Mouse (Mus musculus): ENCODE measurements around the gene Tube1.

Gene Tube1

GRCm38 (mm10) chr10:39133462-39134310 is at the start of gene Tube1, which contains the start of gene Fam229b:
Tube1 (plus strand) TSS chr10:39133976.
Fam229b (minus strand) TSS chr10:39133914.
- DNase-seq (ENCODE audit: low read depth, low spot score) = peak; percentile 86

GRCm38 (mm10) chr10:39096981-39097380 is 36.8 kb upstream of the Tube1 start:
- DNase-seq (ENCODE audit: low read depth, low spot score) = peak; percentile 23

- no peak for DNase-seq (ENCODE audit: low read depth, low spot score)
Observed at GRCm38 (mm10) chr10:39098746-39099145, 35.0 kb upstream of the Tube1 start.

GRCm38 (mm10) chr10:39104803-39105449 is 28.9 kb upstream of the Tube1 start:
- no peak for DNase-seq (ENCODE audit: low read depth, low spot score)

DNA sequence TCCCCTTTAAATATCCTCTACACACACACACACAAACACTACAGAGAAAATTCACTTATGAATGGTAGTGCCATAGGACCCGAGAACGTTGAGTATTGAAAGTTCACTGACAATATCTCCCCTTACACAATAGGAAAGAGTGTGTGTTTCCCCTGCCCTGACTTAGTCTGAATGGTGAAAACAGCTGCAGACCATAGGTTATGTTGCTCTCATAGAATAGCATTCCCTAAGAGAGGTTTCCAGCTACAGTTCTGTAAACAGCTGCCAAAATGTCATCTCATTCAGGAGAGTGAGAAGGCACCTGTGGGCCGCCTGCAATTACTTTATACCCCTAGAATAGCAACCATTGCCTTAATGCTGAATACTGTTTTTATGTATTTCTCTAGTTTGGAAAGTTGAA is 27.4 kb upstream of the Tube1 start:
- no peak for DNase-seq (ENCODE audit: low read depth, low spot score)

- no peak for DNase-seq (ENCODE audit: low read depth, low spot score)
Observed at GRCm38 (mm10) chr10:39106935-39107334, 26.8 kb upstream of the Tube1 start.

DNA sequence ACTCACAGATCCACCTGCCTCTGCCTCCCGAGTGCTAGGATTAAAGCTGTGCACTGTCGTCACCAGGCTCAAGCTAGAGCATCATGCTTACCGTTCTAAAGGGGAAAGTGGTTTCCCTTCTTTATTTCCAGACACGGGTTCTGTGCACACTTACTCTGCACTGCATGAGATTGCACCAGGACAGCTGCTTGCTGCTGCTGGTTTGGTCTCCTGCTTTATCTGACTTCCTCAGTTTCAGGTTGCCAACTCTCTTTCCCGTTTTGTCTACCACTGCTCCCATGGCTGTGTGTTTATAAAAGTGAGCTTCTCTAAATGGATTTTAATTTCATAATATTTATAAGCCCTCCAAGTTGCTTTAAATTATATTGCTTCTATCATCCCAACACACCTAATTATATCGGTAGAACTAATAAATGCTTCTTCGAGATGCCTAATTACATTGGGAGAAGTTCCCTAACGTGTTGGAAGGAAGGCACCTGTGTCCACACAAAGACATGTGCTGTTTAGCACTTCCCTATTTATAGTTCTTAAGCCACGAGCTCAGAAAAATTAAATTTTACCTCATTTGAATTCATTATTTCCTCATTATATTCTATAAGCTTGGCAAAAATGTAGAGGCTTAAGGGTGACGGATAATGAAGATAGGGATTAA is 24.8 kb upstream of the Tube1 start:
- DNase-seq (ENCODE audit: low read depth, low spot score) = no peak

DNA sequence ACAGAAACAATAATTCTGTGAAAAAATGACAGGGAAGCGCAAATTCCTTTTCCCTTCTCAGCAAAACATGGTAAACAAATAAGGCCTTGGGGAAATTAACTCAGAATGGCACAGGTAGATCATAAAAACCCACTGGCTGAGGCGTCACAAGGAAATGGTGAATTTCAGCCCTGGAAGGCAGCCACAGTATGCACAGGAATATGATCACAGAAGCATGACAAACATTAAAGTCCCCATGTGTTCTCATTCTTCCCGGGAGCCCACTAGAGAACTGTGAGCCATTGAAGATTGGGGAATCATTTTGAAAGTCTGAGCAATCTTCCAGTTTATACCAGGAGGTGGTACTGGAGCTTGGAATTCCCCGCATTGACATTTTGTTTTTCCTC is 24.3 kb upstream of the Tube1 start:
- no peak for DNase-seq (ENCODE audit: low read depth, low spot score)

DNA sequence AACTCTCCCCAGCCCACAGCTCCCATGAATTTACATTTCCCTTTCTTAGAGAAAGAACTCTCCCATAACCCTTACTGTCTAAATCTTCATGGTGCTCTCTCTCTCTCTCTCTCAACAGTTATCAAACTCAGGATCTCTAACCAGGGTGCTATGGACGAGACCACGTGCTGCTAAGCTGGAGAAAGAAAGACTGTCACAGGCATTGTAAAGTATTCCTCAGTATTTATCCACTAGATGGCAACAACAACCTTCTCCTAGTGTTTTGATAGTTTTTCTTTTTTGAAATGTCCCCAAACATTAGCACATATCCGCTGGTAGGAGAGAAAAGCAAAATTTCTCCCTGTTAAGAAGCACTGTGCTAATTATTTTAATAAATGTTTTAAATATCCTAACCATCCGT is 12.4 kb upstream of the Tube1 start:
- DNase-seq (ENCODE audit: low read depth, low spot score) = no peak

DNA sequence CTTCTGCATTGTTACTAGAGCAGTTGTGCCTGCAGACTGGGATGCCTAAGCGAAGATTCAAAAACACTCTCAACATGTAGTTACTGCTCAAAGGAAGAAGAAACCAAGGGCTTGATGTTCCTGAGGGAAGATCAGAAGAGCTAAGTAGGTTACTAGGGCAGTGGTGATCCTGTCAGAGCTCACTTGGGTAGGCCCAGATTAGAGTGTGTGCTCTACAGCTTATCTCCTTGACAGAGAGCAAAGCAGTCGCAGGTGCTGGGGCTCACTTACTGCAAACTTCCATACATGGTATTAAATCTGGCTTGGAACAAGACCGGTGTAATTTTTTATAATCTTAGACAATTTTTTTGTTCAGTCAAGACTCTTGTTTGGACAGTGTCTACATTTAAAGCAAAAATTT is 4.0 kb downstream of the Tube1 start:
- no peak for DNase-seq (ENCODE audit: low read depth, low spot score)

DNA sequence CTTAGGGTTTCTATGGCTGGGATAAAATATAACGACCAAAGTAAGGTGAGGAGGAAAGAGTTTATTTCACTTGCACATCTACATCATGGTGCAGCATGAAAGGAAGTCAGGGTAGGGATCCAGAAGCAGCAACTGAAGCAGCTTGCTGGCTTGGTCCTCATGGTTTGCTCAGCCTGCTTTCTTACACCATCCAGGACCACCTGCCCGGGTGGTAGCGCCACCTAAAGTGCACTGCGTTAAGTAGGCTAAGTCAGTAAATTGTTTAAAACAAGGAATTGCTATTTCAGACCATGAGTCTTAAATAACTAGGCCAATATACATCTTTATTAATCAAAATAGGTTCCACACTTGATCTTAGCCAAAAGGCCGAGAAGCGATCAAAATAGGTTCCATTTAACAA is 5.0 kb downstream of the Tube1 start:
- DNase-seq (ENCODE audit: low read depth, low spot score) = no peak

- no peak for DNase-seq (ENCODE audit: low read depth, low spot score)
Observed at GRCm38 (mm10) chr10:39140843-39141242, 7.1 kb downstream of the Tube1 start.

DNA sequence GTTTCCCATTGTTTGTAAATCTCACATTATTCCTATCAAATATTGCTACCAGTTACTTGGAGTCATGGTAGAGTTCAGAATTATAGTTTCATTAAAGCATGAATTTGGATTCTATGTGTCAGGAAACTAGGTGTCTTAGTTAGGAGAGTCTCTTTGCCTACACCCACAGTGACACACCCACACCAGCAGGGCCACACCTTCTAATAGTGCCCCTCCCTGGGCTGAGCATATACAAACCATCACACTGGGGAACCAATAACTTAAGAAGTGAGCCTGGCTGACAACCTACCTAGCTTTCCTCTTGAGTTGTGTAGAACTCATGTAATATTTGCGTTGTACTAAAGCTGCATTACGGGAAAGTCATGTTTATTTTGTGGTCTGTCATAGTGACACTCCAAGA is 7.6 kb downstream of the Tube1 start:
- DNase-seq (ENCODE audit: low read depth, low spot score) = no peak

GRCm38 (mm10) chr10:39142216-39142615 is 8.4 kb downstream of the Tube1 start:
- DNase-seq (ENCODE audit: low read depth, low spot score) = no peak

- no peak for DNase-seq (ENCODE audit: low read depth, low spot score)
Observed at GRCm38 (mm10) chr10:39156719-39157118, 22.9 kb downstream of the Tube1 start.

- no peak for DNase-seq (ENCODE audit: low read depth, low spot score)
Observed at GRCm38 (mm10) chr10:39157321-39157720, 23.5 kb downstream of the Tube1 start.

DNA sequence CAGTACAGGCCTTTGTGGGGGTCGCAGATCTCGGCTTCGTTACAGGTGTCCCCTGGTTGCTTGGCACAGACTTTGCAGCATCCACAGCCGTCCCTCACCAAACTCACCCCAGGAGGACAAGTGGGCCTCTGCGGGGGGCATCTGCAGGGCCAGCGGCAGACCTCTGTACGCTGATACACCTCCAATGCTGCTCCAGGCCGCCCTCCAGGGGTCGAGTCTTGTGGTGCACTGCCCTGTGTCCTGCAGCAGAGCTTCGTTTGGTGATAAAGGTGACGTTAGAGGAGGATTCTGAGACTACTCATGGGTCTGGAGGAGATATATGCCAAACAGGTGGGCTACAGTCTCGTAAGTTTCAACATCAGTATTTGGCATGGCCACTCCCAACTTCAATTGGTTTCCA is 24.5 kb downstream of the Tube1 start:
- DNase-seq (ENCODE audit: low read depth, low spot score) = no peak

DNA sequence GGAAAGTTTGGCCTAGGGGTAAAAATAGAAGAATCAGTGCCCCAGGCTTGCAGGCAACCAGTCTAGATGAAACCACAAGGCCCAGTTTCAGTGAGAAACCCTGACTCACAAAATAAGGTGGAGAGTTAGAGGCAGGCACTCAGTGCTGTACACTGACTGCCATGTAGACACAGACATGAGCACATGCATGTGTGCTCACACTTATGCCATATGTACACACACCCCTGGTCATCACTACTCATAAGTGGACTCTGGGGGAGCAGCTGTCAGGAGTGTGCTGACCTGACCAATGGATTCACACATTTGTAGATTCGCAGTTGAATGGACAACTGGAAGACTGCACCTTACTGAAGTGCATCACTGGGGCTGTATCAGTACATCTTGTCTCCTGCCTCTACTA is 27.6 kb downstream of the Tube1 start:
- no peak for DNase-seq (ENCODE audit: low read depth, low spot score)

GRCm38 (mm10) chr10:39162666-39163484 is 29.1 kb downstream of the Tube1 start:
- DNase-seq (ENCODE audit: low read depth, low spot score) = no peak

DNA sequence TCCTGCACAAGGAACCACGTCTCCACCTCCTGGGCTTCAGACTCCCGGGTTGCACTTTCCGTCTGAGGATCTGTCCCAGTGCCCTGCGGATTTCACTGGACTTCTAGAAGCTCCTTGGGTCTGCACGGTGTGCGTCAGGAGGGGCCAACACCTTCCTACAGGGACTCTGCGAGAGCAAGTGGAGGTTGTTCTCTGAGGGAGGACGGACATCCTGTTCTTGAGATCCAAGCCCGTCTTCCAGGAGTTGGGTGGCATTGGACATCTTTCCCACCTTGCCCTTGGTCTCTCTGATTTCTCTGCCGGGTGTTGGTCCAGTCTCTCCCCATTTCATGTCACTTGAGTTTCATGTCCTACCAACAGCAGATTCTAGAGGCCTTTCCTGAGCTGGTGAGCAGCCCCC is 29.9 kb downstream of the Tube1 start, which contains the start of gene Ccn6:
TSS of gene Ccn6 (minus strand) at position 101 of the 400 bp plus-strand sequence.
- no peak for DNase-seq (ENCODE audit: low read depth, low spot score)

DNA sequence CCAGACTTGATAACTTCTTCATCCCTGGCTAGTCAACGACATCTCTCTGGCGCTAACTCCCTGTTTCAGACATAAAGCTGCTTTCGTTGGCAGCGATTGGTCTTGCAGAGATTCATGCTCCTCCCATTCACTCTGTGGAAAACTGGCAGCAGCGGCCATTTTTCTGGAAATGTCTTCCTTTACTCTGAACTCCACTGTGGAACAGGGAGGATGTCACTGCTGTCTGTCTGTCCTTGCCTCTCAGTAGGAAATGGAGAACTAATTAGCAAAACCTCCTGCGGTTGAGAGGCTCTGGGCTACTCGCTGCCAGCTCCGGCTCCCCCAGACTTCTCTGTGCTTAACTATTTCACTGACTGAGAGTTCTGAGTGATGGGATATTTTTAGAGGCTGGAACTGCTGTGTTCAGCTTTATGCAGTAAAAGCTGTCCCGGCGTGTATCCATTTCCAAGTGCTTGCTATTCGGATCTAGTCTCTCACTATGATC is 31.9 kb downstream of the Tube1 start:
- DNase-seq (ENCODE audit: low read depth, low spot score) = no peak

Data from embryo, embryonic 11.5 days (tissue).